Mouse (Mus musculus) midbrain, embryonic 10.5 days (tissue): ENCODE data around the gene Tor1aip2. TPM values are rescaled to one million over a fixed set of nuclear protein-coding genes. Genes with fewer than 3 reads are reported as not detected.

Experiments
- DNase-seq: peaks from one replicate; pipeline ENCODE4 v3.0.0-alpha.2; 2017; ENCODE audit warnings: low spot score
- H3K27ac ChIP-seq: fragments of 300-500 bp; sonication (generic); replicated peaks from 2 replicates; pipeline ENCODE4 v1.5.1; 2016; ENCODE audit warnings: mild to moderate bottlenecking
- H3K27me3 ChIP-seq: fragments of 300-500 bp; sonication (generic); 2 replicates; pipeline ENCODE4 v1.6.1; 2016; ENCODE audit warnings: low read depth, mild to moderate bottlenecking; ENCODE audit not compliant: poor library complexity, severe bottlenecking
- H3K36me3 ChIP-seq: fragments of 300-500 bp; sonication (generic); 2 replicates; pipeline ENCODE4 v1.6.1; 2016; ENCODE audit warnings: mild to moderate bottlenecking, moderate library complexity
- H3K4me1 ChIP-seq: fragments of 300-500 bp; sonication (generic); 2 replicates; pipeline ENCODE4 v1.6.1; 2016
- H3K4me3 ChIP-seq: fragments of 300-500 bp; sonication (generic); 2 replicates; pipeline ENCODE4 v1.5.1; 2016; ENCODE audit warnings: mild to moderate bottlenecking, moderate library complexity
- H3K9me3 ChIP-seq: fragments of 300-500 bp; sonication (generic); replicated peaks from 2 replicates; pipeline ENCODE4 v1.6.1; 2016; ENCODE audit warnings: mild to moderate bottlenecking
- WGBS: fragments of 180-500 bp; shearing (Covaris S2); methylation state at CpG from one replicate; pipeline ENCODE4 v1.1.7; 2016; 5-methylcytosine and 5-hydroxymethylcytosine counted together
- polyA plus RNA-seq: library from polyadenylated mRNA; unstranded; fragments of >200 nt; fragmentation: Nextera tagmentation; extraction: Ambion mirVana; gene quantifications from 2 replicates; pipeline ENCODE4 v1.2.1, GENCODE M21; 2016

Gene Tor1aip2
- polyA plus RNA-seq, 1 experiment from 2014 or later: 107 TPM

DNA sequence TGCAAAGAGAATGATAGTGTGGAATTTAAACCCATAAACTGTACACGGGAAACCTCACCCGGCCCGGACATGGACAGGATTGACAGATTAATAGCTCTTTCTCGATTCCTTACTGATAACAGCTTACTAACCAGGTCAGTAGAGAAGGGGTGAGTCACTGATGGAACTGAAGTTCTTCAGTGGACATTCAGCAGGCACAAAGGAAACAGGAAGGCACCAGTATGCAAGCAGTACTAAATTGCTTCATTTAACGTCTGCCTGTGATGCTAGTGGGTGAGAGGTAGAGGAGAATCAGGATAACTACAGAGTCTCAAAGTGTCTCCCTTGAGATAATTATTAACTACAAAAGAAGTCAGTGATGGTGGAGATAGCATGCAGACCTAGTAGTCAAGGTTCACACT is 9.0 kb downstream of the Tor1aip2 start:
- no peak for DNase-seq

DNA sequence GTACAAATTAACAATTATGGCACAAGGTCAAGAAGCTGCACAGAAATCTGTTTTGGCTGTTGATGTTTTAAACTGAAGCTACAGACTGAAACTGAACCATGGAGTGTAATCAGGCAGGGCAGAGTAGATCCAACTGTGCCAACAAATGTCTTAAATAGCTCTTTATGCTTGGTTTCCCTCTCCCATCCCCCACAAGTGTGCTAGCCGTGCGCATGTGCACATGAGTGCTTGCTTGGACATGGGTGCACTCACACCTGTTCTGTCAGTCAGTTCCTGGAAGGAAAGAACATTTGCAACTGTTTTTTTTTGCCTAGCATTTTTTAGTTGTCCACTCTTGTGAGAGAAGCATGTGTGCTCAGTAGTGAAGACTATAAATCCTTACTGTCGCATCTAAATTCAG is 11.5 kb downstream of the Tor1aip2 start:
- H3K36me3 ChIP-seq: peaks cover 88% of the 10 kb centered on the region
- WGBS: 90% methylated on average over 3 of the region's 3 CpGs
- H3K9me3 ChIP-seq: no peaks in the 10 kb centered on the region
- no peak overlapping the region for H3K27ac ChIP-seq
- peaks cover 16% of the 10 kb centered on the region for H3K4me1 ChIP-seq
- H3K27me3 ChIP-seq: no peaks in the 10 kb centered on the region
- DNase-seq: no peak
- H3K4me3 ChIP-seq: no peak overlapping the region

More for the DNA sequence above, 9.0 kb downstream of the Tor1aip2 start:
- peaks cover 64% of the 10 kb centered on the region for H3K36me3 ChIP-seq
- no peaks in the 10 kb centered on the region for H3K9me3 ChIP-seq
- H3K27ac ChIP-seq: no peak overlapping the region
- WGBS: 93% methylated on average over 5 of the region's 5 CpGs
- H3K4me1 ChIP-seq: peaks cover 24% of the 10 kb centered on the region
- H3K27me3 ChIP-seq: no peaks in the 10 kb centered on the region
- H3K4me3 ChIP-seq: no peak overlapping the region

DNA sequence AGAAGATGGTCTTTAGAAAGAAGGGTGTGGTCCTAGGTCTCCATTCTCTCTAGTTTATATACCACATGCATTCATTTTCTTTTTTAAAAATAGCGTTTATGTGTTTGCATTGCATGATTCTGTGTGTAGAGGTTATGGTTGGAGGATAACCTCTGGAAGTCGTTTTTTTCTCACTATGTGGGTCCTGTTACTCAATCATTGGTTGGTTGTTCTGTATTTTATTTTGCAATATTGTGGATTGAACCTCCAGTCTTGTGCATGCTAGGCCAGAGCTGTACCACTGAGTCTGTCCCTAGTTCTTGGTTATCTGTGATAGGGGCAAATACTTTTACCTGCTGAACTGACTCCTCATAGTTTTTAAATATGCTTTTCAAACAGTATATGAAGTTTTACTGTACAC is 23.0 kb downstream of the Tor1aip2 start:
- H3K27ac ChIP-seq: no peak overlapping the region
- DNase-seq: no peak
- 81% methylated on average over 2 of the region's 2 CpGs for WGBS
- H3K27me3 ChIP-seq: no peaks in the 10 kb centered on the region
- no peak overlapping the region for H3K4me3 ChIP-seq
- peaks cover 79% of the 10 kb centered on the region for H3K36me3 ChIP-seq
- no peaks in the 10 kb centered on the region for H3K9me3 ChIP-seq
- H3K4me1 ChIP-seq: no peaks in the 10 kb centered on the region

DNA sequence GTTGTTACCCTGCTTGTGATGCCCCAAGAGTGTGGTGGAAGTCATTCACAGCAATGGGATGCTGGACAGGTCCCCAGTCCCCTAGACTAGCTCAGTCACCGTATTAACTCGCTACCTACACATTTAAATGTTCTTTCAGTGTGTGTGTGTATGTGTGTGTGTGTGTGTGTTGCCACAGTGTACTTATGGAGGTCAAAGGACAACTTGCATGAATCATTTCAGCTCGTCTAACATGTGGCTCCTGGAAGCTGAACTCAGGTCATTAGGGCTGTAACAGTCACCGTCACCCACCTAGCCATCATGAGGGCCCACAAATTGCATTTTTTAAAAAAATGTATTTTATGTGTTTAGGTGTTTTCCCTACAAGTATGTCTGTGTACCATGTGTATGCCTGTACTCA is 27.0 kb downstream of the Tor1aip2 start:
- H3K4me1 ChIP-seq: no peaks in the 10 kb centered on the region
- WGBS: 95% methylated on average over 4 of the region's 4 CpGs
- no peaks in the 10 kb centered on the region for H3K27me3 ChIP-seq
- H3K36me3 ChIP-seq: peaks cover 80% of the 10 kb centered on the region
- no peak for DNase-seq
- no peaks in the 10 kb centered on the region for H3K9me3 ChIP-seq
- no peak overlapping the region for H3K27ac ChIP-seq
- H3K4me3 ChIP-seq: no peak overlapping the region

DNA sequence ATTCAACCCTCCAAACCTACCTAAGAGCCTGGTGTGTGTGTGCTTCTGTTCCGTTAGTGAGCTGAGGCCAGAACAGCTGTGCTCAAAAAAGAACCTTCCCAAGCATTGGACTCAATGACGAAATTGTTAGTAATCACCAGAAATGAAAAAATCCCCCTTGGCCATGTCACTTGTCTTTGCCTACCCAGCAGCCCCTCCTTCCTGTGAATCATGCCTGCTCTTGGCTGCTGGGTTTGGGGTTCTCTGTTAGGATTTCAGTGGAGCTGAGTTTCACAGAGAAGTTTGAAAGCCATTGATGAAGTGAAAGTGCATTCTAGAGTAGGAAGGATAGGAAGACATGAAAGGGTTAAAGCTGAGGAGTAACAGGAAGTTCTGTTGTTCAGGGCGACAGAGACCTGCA is 30.9 kb downstream of the Tor1aip2 start:
- WGBS: 70% methylated on average over 3 of the region's 3 CpGs
- H3K4me1 ChIP-seq: no peaks in the 10 kb centered on the region
- H3K36me3 ChIP-seq: peaks cover 62% of the 10 kb centered on the region
- H3K4me3 ChIP-seq: no peak overlapping the region
- no peak overlapping the region for H3K27ac ChIP-seq
- H3K9me3 ChIP-seq: no peaks in the 10 kb centered on the region
- no peak for DNase-seq
- no peaks in the 10 kb centered on the region for H3K27me3 ChIP-seq

DNA sequence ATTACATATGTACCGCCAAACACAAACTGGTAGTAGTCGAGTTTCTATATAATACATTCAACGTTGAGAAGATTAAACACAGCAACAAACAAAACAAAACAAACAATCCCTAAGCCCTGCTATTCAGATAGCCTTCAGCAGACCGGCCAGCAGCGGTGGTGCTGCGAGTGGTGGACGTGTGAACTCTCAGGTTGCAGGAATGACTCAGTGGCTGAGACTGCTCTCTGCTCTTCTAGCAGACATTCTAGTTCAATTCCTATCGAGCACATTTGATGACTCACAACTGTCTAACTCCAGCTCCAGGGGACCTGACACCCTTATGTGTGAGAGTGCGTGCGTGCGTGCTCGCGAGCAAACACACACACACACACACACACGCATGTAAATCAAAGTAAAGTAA is 34.9 kb downstream of the Tor1aip2 start:
- Histone ChIP-seq H3K27ac (no peak overlapping the region), H3K4me1 (peaks cover 16% of the 10 kb centered on the region), H3K4me3 (no peak overlapping the region), H3K36me3 (peaks cover 24% of the 10 kb centered on the region), H3K27me3 (no peaks in the 10 kb centered on the region), H3K9me3 (no peaks in the 10 kb centered on the region)
- no peak for DNase-seq
- 90% methylated on average over 14 of the region's 14 CpGs for WGBS

DNA sequence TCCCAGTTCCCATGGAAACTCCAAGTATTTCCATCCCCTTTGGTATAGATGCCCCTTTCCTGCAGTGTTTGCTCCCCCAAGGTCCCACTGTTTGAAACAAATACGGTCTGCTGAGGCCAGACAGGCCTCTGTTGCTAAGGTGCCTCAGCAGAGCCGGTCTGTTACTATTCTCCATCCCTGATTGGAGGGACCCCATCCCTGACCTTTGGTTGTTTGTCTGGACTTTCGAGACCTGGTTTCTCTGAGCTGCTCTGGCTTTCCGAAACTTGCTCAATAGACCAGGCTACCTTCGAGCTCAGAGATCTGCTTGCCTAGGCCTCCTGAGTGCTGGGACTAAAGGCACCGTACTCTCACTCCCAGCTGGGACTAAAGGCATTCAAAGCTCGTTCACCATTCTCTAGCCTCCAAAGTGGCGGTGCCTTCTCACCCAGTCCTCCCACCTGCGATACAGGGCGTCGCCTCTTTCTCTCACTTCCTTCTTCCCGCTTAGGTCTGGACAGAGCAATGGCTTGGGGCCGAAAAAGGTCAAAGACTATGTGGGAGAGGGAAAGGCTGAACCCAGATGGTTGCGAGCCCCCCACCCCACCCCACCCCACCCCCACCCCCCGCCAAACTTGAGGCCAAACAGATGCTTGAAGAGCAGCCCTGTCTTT is 38.1 kb downstream of the Tor1aip2 start:
- H3K27me3 ChIP-seq: no peaks in the 10 kb centered on the region
- no peak overlapping the region for H3K4me3 ChIP-seq
- H3K36me3 ChIP-seq: no peaks in the 10 kb centered on the region
- no peaks in the 10 kb centered on the region for H3K9me3 ChIP-seq
- 66% methylated on average over 15 of the region's 15 CpGs for WGBS
- H3K27ac ChIP-seq: peak overlapping the region; percentile 42; the same call in 1 of the 2 replicates
- no peak for DNase-seq
- H3K4me1 ChIP-seq: peaks cover 24% of the 10 kb centered on the region

DNA sequence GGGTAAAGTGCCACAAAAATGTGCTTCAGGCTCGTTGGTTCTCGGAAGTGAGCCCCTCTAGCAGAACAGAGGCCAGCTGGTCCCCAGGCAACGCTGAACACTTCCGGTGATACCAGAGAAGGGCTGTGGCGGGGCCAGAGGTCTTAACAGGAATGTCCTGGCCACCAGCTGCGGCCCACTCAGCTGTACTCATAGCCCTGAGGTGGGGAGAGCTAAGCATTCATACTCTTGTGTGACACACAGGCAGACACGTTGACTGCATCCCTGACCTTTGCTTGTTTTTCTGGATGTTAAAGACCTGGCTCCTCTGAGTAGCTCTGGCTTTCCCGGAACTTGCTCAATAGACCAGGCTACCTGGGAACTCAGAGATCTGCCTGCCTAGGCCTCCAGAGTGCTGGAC is 39.4 kb downstream of the Tor1aip2 start:
- peaks cover 29% of the 10 kb centered on the region for H3K4me1 ChIP-seq
- H3K27ac ChIP-seq: no peak overlapping the region; the same call in 1 of the 2 replicates
- no peaks in the 10 kb centered on the region for H3K27me3 ChIP-seq
- H3K9me3 ChIP-seq: no peaks in the 10 kb centered on the region
- WGBS: 59% methylated on average over 8 of the region's 8 CpGs
- no peak overlapping the region for H3K4me3 ChIP-seq
- DNase-seq: peak; percentile 39
- no peaks in the 10 kb centered on the region for H3K36me3 ChIP-seq

DNA sequence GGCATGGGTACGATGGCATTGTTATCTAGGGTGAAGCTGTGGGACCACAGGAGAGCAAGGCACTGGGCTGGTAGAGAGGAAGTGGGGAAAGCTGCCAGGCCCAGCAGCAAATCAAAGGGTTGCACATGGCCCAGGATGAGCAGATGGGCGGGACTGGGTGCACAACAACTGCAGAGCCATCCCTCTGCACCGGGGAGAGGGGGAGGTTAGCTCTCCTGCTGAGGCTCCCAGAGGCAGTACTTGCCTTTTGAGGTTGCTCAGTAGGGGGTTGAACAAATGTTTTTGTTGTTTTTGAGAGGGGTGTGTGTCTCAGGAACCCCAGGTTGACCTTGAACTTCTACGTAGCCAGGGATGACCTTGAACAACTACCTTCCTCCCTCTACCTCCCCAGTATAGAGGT is 41.3 kb downstream of the Tor1aip2 start:
- no peak for DNase-seq
- 63% methylated on average over 4 of the region's 4 CpGs for WGBS
- no peaks in the 10 kb centered on the region for H3K36me3 ChIP-seq
- H3K4me3 ChIP-seq: no peak overlapping the region
- no peaks in the 10 kb centered on the region for H3K27me3 ChIP-seq
- H3K27ac ChIP-seq: peak overlapping the region; percentile 42; the same call in 1 of the 2 replicates
- no peaks in the 10 kb centered on the region for H3K9me3 ChIP-seq
- peaks cover 29% of the 10 kb centered on the region for H3K4me1 ChIP-seq

DNA sequence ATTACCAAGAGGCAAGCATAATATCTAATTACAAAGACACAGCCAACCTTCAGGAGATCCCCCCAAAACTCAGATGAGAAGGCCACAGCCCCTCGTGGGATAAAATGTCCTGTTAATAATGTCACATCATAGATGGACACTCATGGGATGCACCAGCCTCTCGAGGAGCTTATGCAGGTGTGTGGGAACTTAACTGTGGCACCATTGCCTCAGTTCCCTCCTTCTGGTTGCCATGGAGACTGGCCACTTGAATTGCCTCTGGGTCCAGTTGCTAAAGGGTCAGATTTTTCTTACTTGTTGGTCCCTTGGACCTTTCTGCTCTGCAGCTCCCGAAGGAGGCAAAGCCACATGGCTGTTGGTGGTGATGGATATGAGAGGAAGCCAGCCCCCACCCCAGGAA is 42.5 kb downstream of the Tor1aip2 start:
- H3K36me3 ChIP-seq: no peaks in the 10 kb centered on the region
- H3K27ac ChIP-seq: no peak overlapping the region
- H3K4me3 ChIP-seq: no peak overlapping the region
- no peaks in the 10 kb centered on the region for H3K9me3 ChIP-seq
- H3K4me1 ChIP-seq: peaks cover 29% of the 10 kb centered on the region
- DNase-seq: no peak
- H3K27me3 ChIP-seq: no peaks in the 10 kb centered on the region
- WGBS: 76% methylated on average over 3 of the region's 3 CpGs

DNA sequence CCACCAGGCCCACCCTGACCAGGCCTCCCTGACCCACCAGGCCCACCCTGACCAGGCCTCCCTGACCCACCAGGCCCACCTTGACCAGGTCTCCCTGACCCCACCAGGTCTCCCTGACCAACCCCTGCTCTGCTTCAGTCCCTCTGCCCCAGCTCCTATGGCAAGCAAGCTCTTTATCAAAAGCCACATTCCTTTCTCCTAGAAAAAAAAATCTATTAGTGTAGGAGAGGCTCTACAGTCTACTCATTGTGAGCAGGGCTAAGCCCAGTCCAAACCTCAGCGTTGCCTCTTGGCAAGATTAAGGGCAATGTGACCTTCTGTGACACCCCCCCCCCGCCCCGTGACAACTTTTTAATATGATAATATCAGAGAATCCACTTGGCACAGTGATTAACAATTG is 49.4 kb downstream of the Tor1aip2 start:
- H3K9me3 ChIP-seq: no peaks in the 10 kb centered on the region
- H3K4me1 ChIP-seq: no peaks in the 10 kb centered on the region; the same call in 1 of the 2 replicates
- 74% methylated on average over 3 of the region's 3 CpGs for WGBS
- no peak for DNase-seq
- no peak overlapping the region for H3K4me3 ChIP-seq
- no peaks in the 10 kb centered on the region for H3K36me3 ChIP-seq
- H3K27me3 ChIP-seq: no peaks in the 10 kb centered on the region
- no peak overlapping the region for H3K27ac ChIP-seq

DNA sequence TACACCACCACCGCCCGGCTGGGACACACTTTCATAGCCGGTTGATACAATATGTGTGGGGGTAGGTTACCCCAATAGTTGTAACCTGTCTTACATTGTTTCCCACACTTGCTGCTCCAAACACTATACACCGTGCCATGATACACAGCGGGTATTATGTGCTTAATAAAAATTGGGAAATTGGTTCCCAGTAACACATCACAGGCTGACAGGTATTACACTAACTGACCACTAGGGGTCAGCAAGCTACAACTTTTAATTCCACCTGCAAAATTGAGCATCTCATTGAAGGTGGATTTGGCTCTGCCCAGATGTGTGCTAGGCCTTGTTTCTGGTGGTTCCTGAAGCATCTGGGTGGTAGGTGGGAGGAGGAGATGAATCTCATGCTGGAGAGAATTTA is 50.6 kb downstream of the Tor1aip2 start:
- no peak overlapping the region for H3K4me3 ChIP-seq
- peak; percentile 44 for DNase-seq
- H3K9me3 ChIP-seq: no peaks in the 10 kb centered on the region
- no peaks in the 10 kb centered on the region for H3K36me3 ChIP-seq
- 69% methylated on average over 5 of the region's 5 CpGs for WGBS
- no peaks in the 10 kb centered on the region for H3K27me3 ChIP-seq
- no peak overlapping the region for H3K27ac ChIP-seq
- peaks cover 6% of the 10 kb centered on the region for H3K4me1 ChIP-seq

DNA sequence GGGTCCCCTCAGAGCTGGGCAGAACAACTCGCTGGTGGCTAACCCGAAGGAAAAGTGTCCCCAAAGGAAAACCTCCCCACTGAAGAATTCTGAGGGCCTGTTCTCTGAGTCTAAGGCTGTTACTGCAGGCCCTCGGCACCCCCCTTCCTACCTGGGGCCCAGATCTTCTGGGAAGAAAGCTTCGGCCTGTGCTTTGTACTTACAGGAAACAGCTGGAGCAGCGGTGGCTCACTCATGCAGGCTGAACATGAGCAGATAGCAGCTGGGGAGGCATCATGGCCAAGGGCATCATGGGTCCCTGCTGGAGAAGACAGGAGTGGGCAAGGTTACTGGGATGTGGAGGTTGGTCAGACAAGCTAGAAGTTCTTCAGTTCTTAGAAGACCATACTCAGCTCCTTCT is 52.4 kb downstream of the Tor1aip2 start:
- Histone ChIP-seq H3K9me3 (no peaks in the 10 kb centered on the region), H3K27me3 (no peaks in the 10 kb centered on the region), H3K4me3 (no peak overlapping the region), H3K36me3 (no peaks in the 10 kb centered on the region), H3K4me1 (peaks cover 6% of the 10 kb centered on the region), H3K27ac (peak overlapping the region; percentile 43)
- no peak for DNase-seq
- WGBS: 85% methylated on average over 5 of the region's 5 CpGs

DNA sequence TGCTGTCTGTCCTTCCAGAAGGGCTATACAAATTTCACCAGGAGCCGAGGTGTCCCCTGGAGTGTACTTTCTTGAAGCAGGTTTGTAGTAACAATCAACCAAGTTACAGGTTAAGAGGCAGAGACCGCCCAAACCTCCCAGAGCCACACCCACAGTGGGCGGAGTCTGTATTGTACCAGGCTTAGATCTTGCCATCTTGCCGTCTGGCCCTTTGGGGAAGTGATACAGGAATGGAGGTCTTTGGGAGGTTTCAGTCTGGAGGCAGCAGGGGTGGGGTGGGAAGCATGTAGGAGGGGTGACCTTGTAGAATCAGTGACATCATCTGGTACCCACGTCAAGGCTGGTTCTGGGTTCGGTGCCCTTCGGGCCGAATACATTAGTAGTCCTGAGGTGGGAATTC is 54.4 kb downstream of the Tor1aip2 start:
- no peak overlapping the region for H3K27ac ChIP-seq
- no peaks in the 10 kb centered on the region for H3K27me3 ChIP-seq
- H3K9me3 ChIP-seq: no peaks in the 10 kb centered on the region
- no peaks in the 10 kb centered on the region for H3K36me3 ChIP-seq
- peaks cover 6% of the 10 kb centered on the region for H3K4me1 ChIP-seq
- WGBS: 81% methylated on average over 8 of the region's 8 CpGs
- H3K4me3 ChIP-seq: no peak overlapping the region
- DNase-seq: no peak
